Mouse (Mus musculus): ENCODE measurements around the gene Pdlim5. TPM values are rescaled to one million over a fixed set of nuclear protein-coding genes. Genes with fewer than 3 reads are reported as not detected.
"Not testable (repeated sequence)": the region's sequence is repeated elsewhere in the genome, so short reads cannot be mapped to it uniquely, and the experiment has no call there.

Gene Pdlim5
- polyA plus RNA-seq, 1 experiment from 2014 or later = 28.9 TPM

DNA sequence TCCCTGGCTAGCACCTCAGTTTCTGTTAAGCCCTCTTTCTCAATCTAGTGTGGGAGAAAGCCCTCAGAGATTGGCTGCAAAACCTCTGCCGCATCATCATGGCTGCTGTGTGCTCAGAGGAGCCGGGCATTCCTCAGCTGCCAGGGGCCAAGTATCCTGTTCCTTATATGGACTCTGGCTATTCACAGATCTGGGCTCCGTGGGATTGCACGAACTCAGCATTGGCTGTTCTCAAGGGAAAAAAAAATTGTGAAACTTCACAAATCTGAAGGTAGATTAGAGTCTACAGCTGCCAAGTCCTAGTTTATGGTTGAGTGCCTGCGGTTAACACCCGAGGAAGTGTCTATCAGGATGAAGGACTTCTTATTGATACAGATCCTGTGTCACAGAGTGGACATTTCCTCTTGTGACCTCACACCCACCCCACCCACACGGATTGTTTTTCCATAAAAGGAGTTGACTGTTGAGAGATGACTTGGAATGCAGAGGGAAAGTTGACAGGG lies 44.1 kb upstream of the Pdlim5 start:
- Histone ChIP-seq H3K4me2 (replicated peaks; ENCODE audit: low read depth) (no peak overlapping the region), H3K36me3 (ENCODE audit: control insufficient read depth, insufficient read depth, low read length) (no peaks in the 10 kb centered on the region), H3K4me3 (ENCODE audit: low read depth, low read length) (no peak overlapping the region), H3K4me1 (replicated peaks; ENCODE audit: control insufficient read depth, insufficient read depth) (no peaks in the 10 kb centered on the region), H3K9me3 (ENCODE audit: control insufficient read depth, low read length) (no peaks in the 10 kb centered on the region), H3K27ac (replicated peaks) (0 out of 2 replicates have a peak overlapping the region, but pooled peaks have one; percentile 35), H3K9ac (ENCODE audit: low read length) (no peak overlapping the region), H3K27me3 (ENCODE audit: control insufficient read depth, insufficient read depth, low read length) (no peaks in the 10 kb centered on the region)
- TF ChIP-seq EP300 (optimal IDR thresholded peaks at IDR 0.05) = no peak
- no peak for TF ChIP-seq CTCF (IDR thresholded peaks at IDR 0.05; ENCODE audit: low read depth)
- 25% methylated on average over 7 of the region's 7 CpGs for WGBS
- DNase-seq (ENCODE audit: low spot score) = no peak
- ATAC-seq (ENCODE audit: low FRiP score, low TSS enrichment) = peak; percentile 65; the same call in 1 of the 2 replicates

DNA sequence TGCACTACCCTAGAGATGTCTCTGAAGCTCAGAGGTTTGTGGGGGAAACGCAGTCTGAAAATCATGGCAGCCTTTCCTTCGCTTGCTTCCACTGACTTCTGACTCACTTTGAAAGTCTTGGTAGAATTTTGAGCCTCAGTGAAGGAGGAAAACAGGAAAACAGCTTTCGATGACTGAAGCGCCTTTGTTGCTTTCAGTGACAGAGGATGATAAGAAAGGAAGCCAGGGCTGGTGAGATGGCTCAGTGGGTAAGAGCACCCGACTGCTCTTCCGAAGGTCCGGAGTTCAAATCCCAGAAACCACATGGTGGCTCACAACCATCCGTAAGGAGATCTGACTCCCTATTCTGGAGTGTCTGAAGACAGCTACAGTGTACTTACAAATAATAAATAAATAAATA lies 43.1 kb upstream of the Pdlim5 start:
- not testable (repeated sequence) for H3K4me1 ChIP-seq (replicated peaks; ENCODE audit: control insufficient read depth, insufficient read depth); H3K27ac ChIP-seq (replicated peaks); DNase-seq (ENCODE audit: low spot score); H3K9ac ChIP-seq (ENCODE audit: low read length); H3K4me2 ChIP-seq (replicated peaks; ENCODE audit: low read depth); H3K9me3 ChIP-seq (ENCODE audit: control insufficient read depth, low read length); H3K4me3 ChIP-seq (ENCODE audit: low read depth, low read length); H3K27me3 ChIP-seq (ENCODE audit: control insufficient read depth, insufficient read depth, low read length); ATAC-seq (ENCODE audit: low FRiP score, low TSS enrichment); H3K36me3 ChIP-seq (ENCODE audit: control insufficient read depth, insufficient read depth, low read length)
- WGBS = 93% methylated on average over 8 of the region's 8 CpGs

DNA sequence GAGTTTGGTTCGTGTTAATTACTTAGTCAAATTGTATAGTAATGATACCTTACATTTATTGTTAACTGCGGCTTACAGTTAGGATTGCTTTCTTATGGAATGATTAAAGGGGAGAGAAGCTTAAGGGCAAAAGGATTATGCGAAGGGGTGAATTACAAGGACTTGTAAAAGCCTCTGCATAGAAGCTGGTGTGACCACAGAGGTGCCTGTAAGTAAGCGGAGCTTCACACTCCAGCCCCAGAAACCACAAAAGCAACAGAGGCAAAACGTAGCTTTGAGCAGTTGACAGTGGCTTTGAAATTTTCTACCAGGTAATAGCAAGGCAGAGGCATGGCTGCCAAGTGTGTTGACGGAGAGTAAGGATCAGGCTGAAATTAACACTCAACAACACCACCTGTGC lies 41.3 kb upstream of the Pdlim5 start:
- no peak overlapping the region for H3K9ac ChIP-seq (ENCODE audit: low read length)
- no peaks in the 10 kb centered on the region for H3K27me3 ChIP-seq (ENCODE audit: control insufficient read depth, insufficient read depth, low read length)
- TF ChIP-seq CTCF (IDR thresholded peaks at IDR 0.05; ENCODE audit: low read depth) = no peak
- TF ChIP-seq EP300 (optimal IDR thresholded peaks at IDR 0.05) = no peak
- H3K4me2 ChIP-seq (replicated peaks; ENCODE audit: low read depth) = no peak overlapping the region
- WGBS = 78% methylated on average over 6 of the region's 6 CpGs
- no peaks in the 10 kb centered on the region for H3K4me1 ChIP-seq (replicated peaks; ENCODE audit: control insufficient read depth, insufficient read depth)
- H3K4me3 ChIP-seq (ENCODE audit: low read depth, low read length) = no peak overlapping the region
- no peaks in the 10 kb centered on the region for H3K9me3 ChIP-seq (ENCODE audit: control insufficient read depth, low read length)
- no peak overlapping the region for H3K27ac ChIP-seq (replicated peaks)
- no peak for ATAC-seq (ENCODE audit: low FRiP score, low TSS enrichment)
- DNase-seq (ENCODE audit: low spot score) = no peak
- H3K36me3 ChIP-seq (ENCODE audit: control insufficient read depth, insufficient read depth, low read length) = no peaks in the 10 kb centered on the region

DNA sequence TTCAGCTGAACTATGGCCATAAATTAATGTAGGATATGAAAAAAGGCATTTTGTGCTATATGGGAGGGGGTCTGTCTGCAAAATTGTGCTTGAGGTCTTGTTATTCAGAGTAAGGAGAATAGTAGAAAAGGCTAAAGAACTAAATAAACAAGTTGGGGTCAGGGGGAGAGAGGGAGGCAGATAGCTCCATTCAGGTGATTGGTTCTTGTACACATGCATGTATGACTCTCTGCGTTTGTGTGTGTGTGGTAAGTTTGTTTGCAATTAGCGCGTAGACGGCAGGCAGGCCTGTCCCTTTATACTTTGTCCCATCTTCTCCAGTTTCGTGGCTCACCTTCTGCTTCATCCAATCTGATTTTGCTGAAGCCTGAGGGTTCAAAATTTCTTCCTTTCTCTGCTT lies 40.7 kb upstream of the Pdlim5 start:
- Histone ChIP-seq H3K27me3 (ENCODE audit: control insufficient read depth, insufficient read depth, low read length) (no peaks in the 10 kb centered on the region), H3K4me1 (replicated peaks; ENCODE audit: control insufficient read depth, insufficient read depth) (no peaks in the 10 kb centered on the region), H3K4me2 (replicated peaks; ENCODE audit: low read depth) (no peak overlapping the region), H3K36me3 (ENCODE audit: control insufficient read depth, insufficient read depth, low read length) (no peaks in the 10 kb centered on the region), H3K9me3 (ENCODE audit: control insufficient read depth, low read length) (no peaks in the 10 kb centered on the region), H3K4me3 (ENCODE audit: low read depth, low read length) (no peak overlapping the region), H3K9ac (ENCODE audit: low read length) (no peak overlapping the region), H3K27ac (replicated peaks) (no peak overlapping the region)
- DNase-seq (ENCODE audit: low spot score) (no peak), ATAC-seq (ENCODE audit: low FRiP score, low TSS enrichment) (no peak)
- WGBS = 69% methylated on average over 5 of the region's 5 CpGs
- TF ChIP-seq CTCF (IDR thresholded peaks at IDR 0.05; ENCODE audit: low read depth) (no peak), EP300 (optimal IDR thresholded peaks at IDR 0.05) (no peak)

DNA sequence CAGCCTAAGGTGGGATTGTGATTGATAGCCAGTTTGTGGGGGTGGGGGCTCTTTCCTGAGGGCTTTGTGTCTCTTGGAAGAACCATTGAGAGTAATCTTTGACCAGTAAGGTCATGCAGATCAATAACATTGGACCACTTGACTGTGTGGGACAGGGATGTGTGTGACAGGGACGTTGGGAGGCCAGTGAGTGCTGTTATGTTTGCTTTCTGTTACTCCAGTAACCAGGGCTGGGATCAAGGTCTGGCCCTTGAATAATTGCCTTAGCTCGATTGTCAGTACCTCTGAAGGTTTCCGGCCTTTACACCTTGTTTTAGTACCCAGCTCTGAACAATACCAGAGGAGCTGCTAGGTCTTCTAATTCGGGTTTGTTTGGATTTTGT lies 39.3 kb upstream of the Pdlim5 start:
- no peaks in the 10 kb centered on the region for H3K27me3 ChIP-seq (ENCODE audit: control insufficient read depth, insufficient read depth, low read length)
- H3K4me1 ChIP-seq (replicated peaks; ENCODE audit: control insufficient read depth, insufficient read depth) = no peaks in the 10 kb centered on the region
- no peak for DNase-seq (ENCODE audit: low spot score)
- no peak overlapping the region for H3K27ac ChIP-seq (replicated peaks)
- H3K36me3 ChIP-seq (ENCODE audit: control insufficient read depth, insufficient read depth, low read length) = no peaks in the 10 kb centered on the region
- no peak for TF ChIP-seq CTCF (IDR thresholded peaks at IDR 0.05; ENCODE audit: low read depth)
- TF ChIP-seq EP300 (optimal IDR thresholded peaks at IDR 0.05) = no peak
- H3K4me3 ChIP-seq (ENCODE audit: low read depth, low read length) = no peak overlapping the region
- H3K4me2 ChIP-seq (replicated peaks; ENCODE audit: low read depth) = no peak overlapping the region
- no peaks in the 10 kb centered on the region for H3K9me3 ChIP-seq (ENCODE audit: control insufficient read depth, low read length)
- 58% methylated on average over 4 of the region's 4 CpGs for WGBS
- H3K9ac ChIP-seq (ENCODE audit: low read length) = no peak overlapping the region
- 0 out of 2 replicates have a peak, but pooled peaks have one; percentile 29 for ATAC-seq (ENCODE audit: low FRiP score, low TSS enrichment)

DNA sequence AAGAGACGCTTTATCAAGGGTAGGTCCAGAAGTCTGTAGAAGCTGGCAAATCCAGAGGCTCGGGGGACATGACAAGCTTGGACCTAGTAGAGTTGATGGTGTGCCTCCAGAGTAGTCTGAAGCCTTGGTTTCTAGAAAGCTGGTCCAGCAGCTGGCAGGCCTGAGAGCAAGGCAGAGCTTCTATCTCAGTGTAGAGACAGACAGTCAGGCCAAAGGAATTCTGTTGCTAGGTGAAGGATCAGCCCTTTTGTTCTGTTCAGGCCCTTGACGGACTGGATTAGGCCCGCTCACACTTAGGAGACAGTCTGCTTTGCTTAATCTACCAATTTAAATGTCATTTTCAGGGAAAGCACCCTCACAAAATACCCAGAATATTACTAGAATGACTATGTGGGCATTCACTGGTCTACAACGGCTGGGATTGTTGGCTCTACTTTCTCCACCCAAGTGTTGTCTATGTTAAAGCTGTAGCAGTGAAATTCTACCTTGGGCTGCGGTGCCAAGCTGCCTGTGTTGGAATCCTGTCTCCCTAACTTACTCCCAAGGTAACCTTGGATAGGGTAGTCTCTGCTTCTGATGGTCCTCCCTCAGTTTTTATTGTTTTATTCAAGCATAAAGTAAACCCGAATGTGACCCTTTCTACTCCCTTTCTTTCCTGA lies 38.8 kb upstream of the Pdlim5 start:
- TF ChIP-seq CTCF (IDR thresholded peaks at IDR 0.05; ENCODE audit: low read depth) (no peak), EP300 (optimal IDR thresholded peaks at IDR 0.05) (no peak)
- 59% methylated on average over 7 of the region's 7 CpGs for WGBS
- 0 out of 2 replicates have a peak, but pooled peaks have one; percentile 21 for ATAC-seq (ENCODE audit: low FRiP score, low TSS enrichment)

More for the DNA sequence above, 38.8 kb upstream of the Pdlim5 start:
- Histone ChIP-seq H3K36me3 (ENCODE audit: control insufficient read depth, insufficient read depth, low read length) (no peaks in the 10 kb centered on the region), H3K27ac (replicated peaks) (no peak overlapping the region), H3K4me1 (replicated peaks; ENCODE audit: control insufficient read depth, insufficient read depth) (no peaks in the 10 kb centered on the region), H3K27me3 (ENCODE audit: control insufficient read depth, insufficient read depth, low read length) (no peaks in the 10 kb centered on the region), H3K9ac (ENCODE audit: low read length) (no peak overlapping the region), H3K4me3 (ENCODE audit: low read depth, low read length) (no peak overlapping the region), H3K4me2 (replicated peaks; ENCODE audit: low read depth) (no peak overlapping the region), H3K9me3 (ENCODE audit: control insufficient read depth, low read length) (no peaks in the 10 kb centered on the region)
- DNase-seq (ENCODE audit: low spot score) = no peak

Data from stomach, postnatal 0 days (tissue).